Mouse (Mus musculus): Measurements from ENCODE around the gene Fip1l1. TPM values are rescaled to one million over a fixed set of nuclear protein-coding genes. Genes with fewer than 3 reads are reported as not detected.

The Fip1l1 gene
- 66.5 and 70.6 TPM in 2 replicates for polyA plus RNA-seq (2014; fragmentation: Nextera tagmentation; extraction: Ambion mirVana)

DNA sequence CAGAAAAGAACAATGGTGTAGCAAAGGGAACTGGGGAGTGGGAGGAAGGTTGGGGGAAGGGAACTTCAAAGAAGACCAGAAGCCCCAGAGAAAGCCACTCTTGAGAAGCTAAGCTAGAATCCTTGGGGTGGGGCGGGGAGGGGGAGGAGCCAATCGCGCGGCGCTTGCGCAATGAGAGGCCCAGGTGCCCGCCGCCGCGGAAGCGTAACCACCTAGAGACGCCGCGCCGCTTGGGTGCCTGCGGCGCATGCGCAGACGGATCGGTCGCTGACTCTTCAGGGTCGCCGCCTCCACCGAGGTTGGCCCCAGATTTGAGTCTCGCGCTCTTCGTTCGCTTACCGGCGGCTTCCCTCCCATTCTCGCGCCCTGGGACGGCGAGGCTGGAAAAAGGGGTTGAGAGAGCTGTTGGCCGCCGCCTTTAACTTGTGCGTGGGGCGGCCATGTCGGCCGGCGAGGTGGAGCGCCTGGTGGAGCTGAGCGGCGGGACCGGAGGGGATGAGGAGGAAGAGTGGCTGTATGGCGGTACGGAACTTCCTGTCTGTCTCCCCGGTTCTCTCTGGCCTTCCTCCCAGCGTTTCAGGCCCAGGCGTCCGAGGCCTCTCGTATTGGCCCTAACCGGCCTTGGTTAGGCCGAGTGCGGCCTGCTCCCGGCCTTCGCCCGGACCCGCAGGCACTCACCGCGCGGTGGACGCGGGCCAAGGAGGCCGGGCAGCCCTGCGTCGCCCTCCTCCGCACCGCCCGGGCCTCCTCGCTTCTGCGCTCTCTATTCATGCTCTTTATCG lies at the start of gene Fip1l1:
Gene Fip1l1 (plus strand): TSS at position 210 of the 782 bp plus-strand sequence.
- Histone ChIP-seq H3K27me3 (ENCODE audit: control insufficient read depth, insufficient read depth, low read length) (no peaks in the 10 kb centered on the region), H3K27ac (ENCODE audit: low read depth, low read length) (peak within 1 kb of the TSS; percentile 92), H3K9ac (ENCODE audit: low read depth, low read length) (peak within 1 kb of the TSS; percentile 91), H3K4me1 (ENCODE audit: control insufficient read depth, insufficient read depth, low read length) (0 out of 2 replicates have a peak, but pooled peaks cover 5% of the 10 kb centered on the region), H3K4me3 (ENCODE audit: low read depth, low read length) (peak within 1 kb of the TSS; percentile 73), H3K4me2 (peak within 1 kb of the TSS; percentile 57), H3K9me3 (replicated peaks; ENCODE audit: control insufficient read depth, low read length) (no peaks in the 10 kb centered on the region), H3K36me3 (ENCODE audit: control insufficient read depth, insufficient read depth, low read length) (no peaks in the 10 kb centered on the region; the same call in 1 of the 2 replicates)
- WGBS (ENCODE audit: insufficient replicate concordance), result under 1% methylated on average over 64 of the region's 73 CpGs
- peak; percentile 84 for ATAC-seq (replicated peaks; ENCODE audit: insufficient number of reproducible peaks, low FRiP score, low TSS enrichment)

DNA sequence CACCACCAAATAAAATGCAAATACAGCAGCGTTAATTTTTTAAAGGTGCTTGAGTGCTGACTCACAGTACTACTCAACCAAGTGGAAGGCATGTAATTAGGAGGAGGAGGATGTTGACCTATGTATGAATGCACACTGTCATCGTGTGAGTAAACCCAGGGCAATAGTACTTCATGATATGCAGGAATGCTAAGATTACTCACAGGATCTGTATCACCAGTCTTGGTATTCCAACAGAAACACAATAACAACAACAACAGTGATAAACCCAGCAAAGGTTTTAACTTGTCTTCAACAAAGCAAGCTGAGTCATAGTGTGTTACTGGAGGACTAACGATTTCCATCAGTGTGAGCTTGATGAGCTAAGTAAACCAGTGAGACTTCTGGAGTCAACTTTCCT lies 42.5 kb upstream of the Fip1l1 start:
- Histone ChIP-seq H3K27ac (ENCODE audit: low read depth, low read length) (no peak overlapping the region), H3K4me3 (ENCODE audit: low read depth, low read length) (no peak overlapping the region), H3K9me3 (replicated peaks; ENCODE audit: control insufficient read depth, low read length) (no peaks in the 10 kb centered on the region), H3K9ac (ENCODE audit: low read depth, low read length) (no peak overlapping the region), H3K27me3 (ENCODE audit: control insufficient read depth, insufficient read depth, low read length) (no peaks in the 10 kb centered on the region), H3K36me3 (ENCODE audit: control insufficient read depth, insufficient read depth, low read length) (no peaks in the 10 kb centered on the region), H3K4me2 (no peak overlapping the region), H3K4me1 (ENCODE audit: control insufficient read depth, insufficient read depth, low read length) (no peaks in the 10 kb centered on the region)
- ATAC-seq (replicated peaks; ENCODE audit: insufficient number of reproducible peaks, low FRiP score, low TSS enrichment), result no peak
- 78% methylated on average over 3 of the region's 3 CpGs for WGBS (ENCODE audit: insufficient replicate concordance)

DNA sequence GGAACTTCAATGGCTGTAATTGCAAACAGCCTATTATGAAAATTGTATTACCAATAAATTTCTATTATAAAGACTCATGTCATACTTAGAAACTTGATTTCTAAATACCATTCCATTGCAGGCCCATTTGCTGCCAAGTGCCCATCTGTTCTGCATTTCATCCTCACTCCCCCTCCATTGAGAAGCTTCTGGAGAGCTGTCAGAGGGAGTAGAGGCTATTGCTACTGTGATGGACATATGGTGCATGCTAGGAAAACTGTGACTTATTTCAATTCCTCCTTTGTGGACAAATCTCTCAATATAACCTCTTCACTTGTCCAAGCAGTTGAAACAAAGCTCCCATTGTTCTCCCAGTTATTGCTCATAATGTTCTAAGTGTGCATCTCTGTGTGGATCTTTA lies 23.6 kb upstream of the Fip1l1 start:
- Histone ChIP-seq H3K4me1 (ENCODE audit: control insufficient read depth, insufficient read depth, low read length) (no peaks in the 10 kb centered on the region), H3K4me3 (ENCODE audit: low read depth, low read length) (no peak overlapping the region), H3K27me3 (ENCODE audit: control insufficient read depth, insufficient read depth, low read length) (no peaks in the 10 kb centered on the region), H3K9ac (ENCODE audit: low read depth, low read length) (no peak overlapping the region), H3K36me3 (ENCODE audit: control insufficient read depth, insufficient read depth, low read length) (no peaks in the 10 kb centered on the region), H3K4me2 (no peak overlapping the region), H3K27ac (ENCODE audit: low read depth, low read length) (no peak overlapping the region), H3K9me3 (replicated peaks; ENCODE audit: control insufficient read depth, low read length) (no peaks in the 10 kb centered on the region)
- no peak for ATAC-seq (replicated peaks; ENCODE audit: insufficient number of reproducible peaks, low FRiP score, low TSS enrichment)

DNA sequence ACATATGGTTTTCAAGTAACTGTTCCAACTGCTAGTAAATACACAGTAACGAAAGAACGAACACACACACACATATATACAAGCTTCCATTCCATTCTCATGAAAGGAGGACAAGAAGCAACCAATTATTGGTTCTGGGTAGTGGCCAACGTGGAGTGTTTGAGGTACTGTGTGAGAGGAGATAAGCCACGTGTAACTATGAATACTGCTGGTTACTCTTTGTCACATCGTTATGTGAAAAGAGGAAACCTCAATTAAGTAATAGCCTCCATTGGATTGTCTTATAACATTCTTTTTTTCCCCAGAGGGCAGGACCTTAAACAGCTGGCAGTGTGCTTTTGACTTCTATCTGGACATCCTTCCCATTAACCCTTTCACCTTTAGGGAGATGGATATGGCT lies 8.2 kb upstream of the Fip1l1 start:
- H3K27me3 ChIP-seq (ENCODE audit: control insufficient read depth, insufficient read depth, low read length), result no peaks in the 10 kb centered on the region
- H3K4me2 ChIP-seq, result no peak overlapping the region
- no peak overlapping the region for H3K27ac ChIP-seq (ENCODE audit: low read depth, low read length)
- H3K9me3 ChIP-seq (replicated peaks; ENCODE audit: control insufficient read depth, low read length), result no peaks in the 10 kb centered on the region
- H3K9ac ChIP-seq (ENCODE audit: low read depth, low read length), result no peak overlapping the region
- no peaks in the 10 kb centered on the region for H3K36me3 ChIP-seq (ENCODE audit: control insufficient read depth, insufficient read depth, low read length)
- no peak for ATAC-seq (replicated peaks; ENCODE audit: insufficient number of reproducible peaks, low FRiP score, low TSS enrichment)
- H3K4me1 ChIP-seq (ENCODE audit: control insufficient read depth, insufficient read depth, low read length), result 0 out of 2 replicates have a peak, but pooled peaks cover 9% of the 10 kb centered on the region
- 78% methylated on average over 5 of the region's 5 CpGs for WGBS (ENCODE audit: insufficient replicate concordance)
- no peak overlapping the region for H3K4me3 ChIP-seq (ENCODE audit: low read depth, low read length)

DNA sequence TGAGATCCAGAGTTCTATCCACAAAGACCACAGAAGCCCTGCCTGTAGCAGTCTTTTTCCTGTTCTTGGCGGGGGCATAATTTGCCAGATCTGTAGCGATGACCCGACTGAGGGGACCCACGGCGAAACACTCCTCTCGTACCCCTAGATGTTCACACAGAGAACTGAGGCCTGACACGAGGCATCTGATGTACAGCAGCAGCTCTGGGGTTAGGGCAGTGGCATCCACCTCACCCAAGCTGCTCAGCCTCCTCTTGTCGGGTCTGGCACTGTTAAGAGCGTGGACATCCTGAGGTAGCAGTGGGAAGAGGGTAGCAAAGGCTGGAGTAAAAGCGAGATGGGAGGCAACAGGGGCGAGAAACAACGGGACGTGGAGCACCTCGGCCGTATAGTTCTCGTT lies 4.5 kb upstream of the Fip1l1 start:
- ATAC-seq (replicated peaks; ENCODE audit: insufficient number of reproducible peaks, low FRiP score, low TSS enrichment), result no peak
- H3K27ac ChIP-seq (ENCODE audit: low read depth, low read length), result no peak overlapping the region
- no peaks in the 10 kb centered on the region for H3K36me3 ChIP-seq (ENCODE audit: control insufficient read depth, insufficient read depth, low read length)
- 18% methylated on average over 16 of the region's 16 CpGs for WGBS (ENCODE audit: insufficient replicate concordance)
- H3K27me3 ChIP-seq (ENCODE audit: control insufficient read depth, insufficient read depth, low read length), result no peaks in the 10 kb centered on the region
- peak overlapping the region; percentile 72 for H3K9ac ChIP-seq (ENCODE audit: low read depth, low read length)
- peak overlapping the region; percentile 68 for H3K4me3 ChIP-seq (ENCODE audit: low read depth, low read length)
- H3K4me2 ChIP-seq, result peak overlapping the region; percentile 79
- no peaks in the 10 kb centered on the region for H3K9me3 ChIP-seq (replicated peaks; ENCODE audit: control insufficient read depth, low read length)
- H3K4me1 ChIP-seq (ENCODE audit: control insufficient read depth, insufficient read depth, low read length), result 0 out of 2 replicates have a peak, but pooled peaks cover 9% of the 10 kb centered on the region

DNA sequence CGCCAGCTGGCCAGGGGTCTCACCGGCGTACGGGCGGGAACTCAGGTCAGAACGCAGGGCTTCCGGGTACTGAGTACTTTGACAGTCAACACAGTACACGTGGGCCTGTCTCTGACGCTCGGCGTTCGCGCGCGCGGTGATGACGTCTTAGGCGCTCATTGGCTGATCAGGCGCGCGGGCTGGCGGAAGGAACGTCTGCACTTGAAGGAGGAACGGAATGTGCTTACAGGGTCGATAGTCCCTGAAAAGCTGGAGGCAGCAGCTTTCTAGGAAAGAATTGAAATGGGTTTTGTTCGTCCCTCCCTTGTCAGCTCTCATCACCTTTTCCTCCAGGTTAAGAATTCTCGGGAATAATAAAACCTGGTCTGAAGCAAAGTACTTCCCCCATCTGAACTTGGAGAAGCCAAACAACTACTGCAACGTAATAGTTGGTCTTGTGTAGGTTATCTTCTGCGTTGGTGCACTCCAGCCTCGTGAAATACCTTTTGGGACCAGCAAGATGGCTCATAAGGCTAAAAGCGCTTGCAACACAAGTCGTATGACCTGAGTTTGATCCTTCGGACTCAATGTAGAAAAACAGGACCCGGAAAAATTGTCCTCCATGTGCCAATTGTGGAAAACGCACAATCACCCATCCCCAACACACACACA lies 3.5 kb upstream of the Fip1l1 start, which contains the start of gene Scfd2:
Gene Scfd2 (minus strand): TSS at position 130 of the 651 bp plus-strand sequence.
- H3K4me3 ChIP-seq (ENCODE audit: low read depth, low read length), result peak within 1 kb of the TSS; percentile 68
- H3K4me2 ChIP-seq, result peak within 1 kb of the TSS; percentile 79
- ATAC-seq (replicated peaks; ENCODE audit: insufficient number of reproducible peaks, low FRiP score, low TSS enrichment), result peak; percentile 89
- 0 out of 2 replicates have a peak, but pooled peaks cover 9% of the 10 kb centered on the region for H3K4me1 ChIP-seq (ENCODE audit: control insufficient read depth, insufficient read depth, low read length)
- H3K9me3 ChIP-seq (replicated peaks; ENCODE audit: control insufficient read depth, low read length), result no peaks in the 10 kb centered on the region
- no peaks in the 10 kb centered on the region for H3K36me3 ChIP-seq (ENCODE audit: control insufficient read depth, insufficient read depth, low read length)
- H3K27me3 ChIP-seq (ENCODE audit: control insufficient read depth, insufficient read depth, low read length), result no peaks in the 10 kb centered on the region
- H3K27ac ChIP-seq (ENCODE audit: low read depth, low read length), result peak within 1 kb of the TSS; percentile 58
- peak within 1 kb of the TSS; percentile 72 for H3K9ac ChIP-seq (ENCODE audit: low read depth, low read length)
- 7% methylated on average over 35 of the region's 35 CpGs for WGBS (ENCODE audit: insufficient replicate concordance)

DNA sequence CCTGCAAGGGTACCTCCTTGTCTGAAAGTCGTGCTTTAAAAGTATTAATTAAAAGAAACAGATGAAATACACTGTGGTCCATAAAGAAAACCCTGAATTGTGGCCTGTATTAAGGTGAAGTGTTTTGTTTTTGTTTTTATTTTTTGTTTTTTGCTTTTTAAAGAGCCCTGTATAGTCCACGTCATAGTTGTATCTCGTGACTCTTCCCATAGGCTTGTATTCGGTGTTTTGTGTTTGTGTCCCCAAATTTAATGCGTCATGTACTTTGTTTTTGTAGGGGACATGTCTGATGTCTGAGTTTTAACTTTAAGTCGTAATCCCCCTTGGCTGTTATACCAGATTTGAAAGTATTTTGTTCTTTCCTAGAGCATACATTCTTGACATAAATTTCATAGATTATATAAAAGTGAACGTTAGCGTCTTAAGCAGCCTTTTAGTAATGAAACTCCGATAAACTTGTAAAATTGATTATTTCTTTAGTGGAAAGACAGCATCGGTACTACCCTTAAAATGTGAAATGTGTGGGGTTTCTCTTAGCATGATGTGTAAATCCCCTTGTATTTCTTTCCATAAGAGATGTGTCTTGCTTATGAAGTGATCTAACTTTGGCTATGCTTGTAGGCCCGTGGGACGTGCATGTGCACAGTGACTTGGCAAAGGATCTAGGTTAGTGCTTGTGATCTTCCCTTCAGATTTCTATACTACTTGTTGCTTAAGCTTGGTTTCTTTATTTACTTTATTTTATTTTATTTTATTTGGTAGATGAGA lies 1.1 kb downstream of the Fip1l1 start:
- no peak for ATAC-seq (replicated peaks; ENCODE audit: insufficient number of reproducible peaks, low FRiP score, low TSS enrichment)
- peak overlapping the region; percentile 91 for H3K9ac ChIP-seq (ENCODE audit: low read depth, low read length)
- H3K9me3 ChIP-seq (replicated peaks; ENCODE audit: control insufficient read depth, low read length), result no peaks in the 10 kb centered on the region
- H3K27ac ChIP-seq (ENCODE audit: low read depth, low read length), result peak overlapping the region; percentile 92
- peak overlapping the region; percentile 57 for H3K4me2 ChIP-seq
- WGBS (ENCODE audit: insufficient replicate concordance), result 42% methylated on average over 12 of the region's 12 CpGs
- H3K36me3 ChIP-seq (ENCODE audit: control insufficient read depth, insufficient read depth, low read length), result no peaks in the 10 kb centered on the region; the same call in 1 of the 2 replicates
- H3K4me1 ChIP-seq (ENCODE audit: control insufficient read depth, insufficient read depth, low read length), result no peaks in the 10 kb centered on the region
- no peaks in the 10 kb centered on the region for H3K27me3 ChIP-seq (ENCODE audit: control insufficient read depth, insufficient read depth, low read length)
- peak overlapping the region; percentile 73 for H3K4me3 ChIP-seq (ENCODE audit: low read depth, low read length)

DNA sequence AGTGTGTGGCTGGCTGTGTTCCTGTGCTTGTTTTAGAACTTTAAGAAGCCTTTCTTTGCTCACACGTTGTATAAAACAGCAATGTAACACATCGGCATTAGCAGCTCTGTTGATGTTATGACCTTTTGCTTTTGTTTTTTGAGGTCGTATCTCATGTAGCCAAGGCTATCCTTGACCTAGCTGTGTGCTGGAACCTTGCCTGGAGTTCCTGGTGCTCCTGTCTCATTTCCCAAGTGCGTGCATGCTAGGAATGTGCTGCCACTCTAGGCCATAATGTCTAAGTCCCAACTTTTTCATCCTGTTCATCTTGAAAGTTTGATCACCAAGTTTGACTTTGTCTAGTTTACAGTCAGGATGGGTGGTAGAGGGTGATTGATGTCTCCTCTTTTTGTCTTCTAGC lies 10.4 kb downstream of the Fip1l1 start:
- H3K27me3 ChIP-seq (ENCODE audit: control insufficient read depth, insufficient read depth, low read length), result no peaks in the 10 kb centered on the region
- 92% methylated on average over 4 of the region's 4 CpGs for WGBS (ENCODE audit: insufficient replicate concordance)
- H3K4me1 ChIP-seq (ENCODE audit: control insufficient read depth, insufficient read depth, low read length), result no peaks in the 10 kb centered on the region
- H3K9ac ChIP-seq (ENCODE audit: low read depth, low read length), result no peak overlapping the region
- no peaks in the 10 kb centered on the region for H3K9me3 ChIP-seq (replicated peaks; ENCODE audit: control insufficient read depth, low read length)
- H3K4me3 ChIP-seq (ENCODE audit: low read depth, low read length), result no peak overlapping the region
- peaks cover 18% of the 10 kb centered on the region for H3K36me3 ChIP-seq (ENCODE audit: control insufficient read depth, insufficient read depth, low read length)
- H3K4me2 ChIP-seq, result no peak overlapping the region
- ATAC-seq (replicated peaks; ENCODE audit: insufficient number of reproducible peaks, low FRiP score, low TSS enrichment), result no peak
- H3K27ac ChIP-seq (ENCODE audit: low read depth, low read length), result no peak overlapping the region
